In the genomic region with DNA sequence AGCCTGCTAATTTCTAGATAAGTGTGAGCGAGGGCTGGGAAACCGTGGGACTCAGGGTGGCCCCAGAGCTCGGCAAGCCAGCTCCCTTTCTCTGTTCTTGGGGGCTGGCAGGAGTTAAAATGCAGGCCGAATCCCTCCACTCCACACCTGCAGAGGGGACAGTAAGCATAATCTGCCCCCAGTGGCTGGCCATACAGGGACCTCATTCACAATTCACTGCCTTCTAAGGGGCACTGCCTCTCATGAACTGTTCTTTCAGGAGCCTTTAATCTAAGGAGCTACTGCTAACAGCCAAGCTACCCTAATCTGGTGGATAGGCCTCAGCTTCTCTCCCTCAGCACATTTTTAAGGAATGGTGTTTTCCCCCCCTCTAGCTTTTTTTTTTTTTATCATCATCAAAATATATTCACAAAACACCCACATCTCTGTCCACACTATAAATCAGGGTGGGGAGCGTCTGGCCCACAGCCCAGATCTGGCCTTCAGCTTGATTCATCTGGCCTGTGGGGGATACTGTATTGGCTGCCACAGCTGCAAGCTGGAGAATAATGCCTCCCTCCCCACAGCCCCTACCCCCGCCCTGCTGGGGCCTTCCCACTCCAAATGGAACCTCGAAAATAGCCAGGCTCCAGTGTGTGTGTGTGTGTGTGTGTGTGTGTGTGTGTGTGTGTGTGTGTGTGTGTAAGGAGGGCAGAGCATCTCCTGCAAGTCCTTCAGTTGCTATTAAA, we compare ENCODE assay signal across 9 mouse cellular contexts. TPM values are rescaled to one million over a fixed set of nuclear protein-coding genes. Genes with fewer than 3 reads are reported as not detected.
DNase-seq lines count a peak whose midpoint lies in the region; ATAC-seq and TF ChIP-seq lines count a peak whose summit lies in the region.
"Had no signal": no experiment of that assay in that cellular context is flagged by ENCODE, and none has a peak within 500 bp of the region (broad histone marks: within the 10 kb centered on the region; RNA-seq: fewer than 3 reads in every experiment).

No protein-coding gene starts in this region.

- no peaks in the 10 kb centered on the region for H3K9me3 ChIP-seq in liver, postnatal 0 days (ENCODE audit: low read length)
- no peaks in the 10 kb centered on the region for H3K9me3 ChIP-seq in heart, embryonic 14.5 days (ENCODE audit: control insufficient read depth, low read length)
- no peaks in the 10 kb centered on the region for H3K9me3 ChIP-seq in kidney, embryonic 15.5 days (replicated peaks)
- no peaks in the 10 kb centered on the region for H3K9me3 ChIP-seq in midbrain, embryonic 14.5 days (ENCODE audit: control insufficient read depth, low read length)

- no peaks in the 10 kb centered on the region for H3K27me3 ChIP-seq in liver, postnatal 0 days (ENCODE audit: insufficient read depth, low read length)
- no peaks in the 10 kb centered on the region for H3K27me3 ChIP-seq in heart, embryonic 14.5 days (ENCODE audit: control insufficient read depth, insufficient read depth, low read length)
- H3K27me3 ChIP-seq in kidney, embryonic 15.5 days: peaks cover 13% of the 10 kb centered on the region
- H3K27me3 ChIP-seq in midbrain, embryonic 14.5 days (ENCODE audit: control insufficient read depth, insufficient read depth, low read length): no peaks in the 10 kb centered on the region

- TF ChIP-seq POLR2A in embryonic fibroblast, embryonic 13.5 days (IDR thresholded peaks at IDR 0.05; ENCODE audit: low read depth, low read length): no peak

- TF ChIP-seq EP300 in liver, postnatal 0 days (IDR thresholded peaks at IDR 0.05; ENCODE audit: low read depth): no peak

- no peak overlapping the region for H3K4me2 ChIP-seq in liver, postnatal 0 days (ENCODE audit: low read depth, low read length)
- H3K4me2 ChIP-seq in heart, embryonic 14.5 days (ENCODE audit: low read length): no peak overlapping the region
- no peak overlapping the region for H3K4me2 ChIP-seq in kidney, embryonic 15.5 days
- H3K4me2 ChIP-seq in midbrain, embryonic 14.5 days (ENCODE audit: low read length): no peak overlapping the region

- H3K9ac ChIP-seq in liver, postnatal 0 days (replicated peaks): no peak overlapping the region
- no peak overlapping the region; the same call in 1 of the 2 replicates for H3K9ac ChIP-seq in heart, embryonic 14.5 days (ENCODE audit: low read length)
- H3K9ac ChIP-seq in kidney, embryonic 15.5 days: no peak overlapping the region
- H3K9ac ChIP-seq in midbrain, embryonic 14.5 days (replicated peaks; ENCODE audit: low read length): no peak overlapping the region

- H3K27ac ChIP-seq in liver, postnatal 0 days (ENCODE audit: low read depth): no peak overlapping the region
- H3K27ac ChIP-seq in embryonic fibroblast, embryonic 13.5 days (ENCODE audit: insufficient read depth, low read length): peak overlapping the region; percentile 85
- H3K27ac ChIP-seq in heart, embryonic 14.5 days (replicated peaks in 1 of 2; ENCODE audit: control insufficient read depth in 1 of 2, insufficient read depth in 1 of 2, low read depth in 2 of 2, low read length in 2 of 2): peak overlapping the region; percentile 55 to 85
- peak overlapping the region; percentile 87 for H3K27ac ChIP-seq in kidney, embryonic 15.5 days
- H3K27ac ChIP-seq in midbrain, embryonic 14.5 days (replicated peaks; ENCODE audit: low read depth, low read length): peak overlapping the region; percentile 67

- no peak for TF ChIP-seq CTCF in liver, postnatal 0 days (IDR thresholded peaks at IDR 0.05; ENCODE audit: low read depth)
- TF ChIP-seq CTCF in embryonic fibroblast, embryonic 13.5 days (IDR thresholded peaks at IDR 0.05; ENCODE audit: borderline replicate concordance, insufficient read depth, low read length): no peak

- DNase-seq in liver: peak; percentile 45
- no peak for DNase-seq in liver, postnatal 0 days
- DNase-seq in midbrain, embryonic 14.5 days: peak; percentile 60
- peak; percentile 77 to 79 for DNase-seq in urinary bladder, postnatal 4 days (ENCODE audit: low spot score in 2 of 2)
- no peak for DNase-seq in natural killer cell, adult 2 months (ENCODE audit: low spot score in 2 of 2)

- no peak for ATAC-seq in liver, postnatal 0 days
- ATAC-seq in heart, embryonic 14.5 days (ENCODE audit: insufficient number of reproducible peaks, insufficient read depth, low FRiP score, low read depth): peak; percentile 77; the same call in 1 of the 2 replicates
- ATAC-seq in kidney, embryonic 15.5 days (replicated peaks; ENCODE audit: low FRiP score): peak; percentile 89
- peak; percentile 60; the same call in 1 of the 2 replicates for ATAC-seq in midbrain, embryonic 14.5 days (ENCODE audit: low FRiP score, low TSS enrichment)

- H3K4me3 ChIP-seq in liver, postnatal 0 days (ENCODE audit: low read depth, low read length): no peak overlapping the region
- no peak overlapping the region for H3K4me3 ChIP-seq in embryonic fibroblast, embryonic 13.5 days (ENCODE audit: insufficient read depth, low read length)
- no peak overlapping the region for H3K4me3 ChIP-seq in heart, embryonic 14.5 days (ENCODE audit: control insufficient read depth in 1 of 2, insufficient read depth in 1 of 2, low read depth in 1 of 2, low read length in 2 of 2)
- H3K4me3 ChIP-seq in kidney, embryonic 15.5 days (replicated peaks): no peak overlapping the region
- no peak overlapping the region for H3K4me3 ChIP-seq in midbrain, embryonic 14.5 days (replicated peaks; ENCODE audit: low read depth, low read length)

- no peaks in the 10 kb centered on the region for H3K4me1 ChIP-seq in liver, postnatal 0 days (ENCODE audit: insufficient read depth)
- peaks cover 10% of the 10 kb centered on the region for H3K4me1 ChIP-seq in embryonic fibroblast, embryonic 13.5 days (ENCODE audit: control insufficient read depth, insufficient read depth, low read length)
- H3K4me1 ChIP-seq in heart, embryonic 14.5 days (ENCODE audit: control insufficient read depth in 2 of 2, insufficient read depth in 2 of 2, low read length in 2 of 2): peaks cover 23 to 34% of the 10 kb centered on the region in 2 experiments
- H3K4me1 ChIP-seq in kidney, embryonic 15.5 days: peaks cover 27% of the 10 kb centered on the region
- no peaks in the 10 kb centered on the region for H3K4me1 ChIP-seq in midbrain, embryonic 14.5 days (ENCODE audit: control insufficient read depth, insufficient read depth, low read length)

- no peaks in the 10 kb centered on the region for H3K36me3 ChIP-seq in liver, postnatal 0 days (replicated peaks; ENCODE audit: insufficient read depth, low read length)
- H3K36me3 ChIP-seq in heart, embryonic 14.5 days (ENCODE audit: control insufficient read depth, insufficient read depth, low read length): no peaks in the 10 kb centered on the region
- no peaks in the 10 kb centered on the region for H3K36me3 ChIP-seq in kidney, embryonic 15.5 days
- no peaks in the 10 kb centered on the region for H3K36me3 ChIP-seq in midbrain, embryonic 14.5 days (ENCODE audit: control insufficient read depth, insufficient read depth, low read length)

- WGBS in liver, postnatal 0 days (ENCODE audit: insufficient replicate concordance): 53% methylated on average over 7 of the region's 7 CpGs
- 41% methylated on average over 7 of the region's 7 CpGs for WGBS in heart, embryonic 14.5 days
- 47% methylated on average over 7 of the region's 7 CpGs for WGBS in kidney, embryonic 15.5 days
- WGBS in midbrain, embryonic 14.5 days: 40% methylated on average over 7 of the region's 7 CpGs

RNA-seq across cellular contexts. Expression of a gene that starts 28.0 kb away (rescaled TPM):
- polyA plus RNA-seq in liver, postnatal 0 days (2015; fragmentation: Nextera tagmentation; extraction: Ambion mirVana): 0.26 and 0.32 TPM in 2 replicates
- 0.44 TPM in 1 of 2 replicates, not detected in the other for polyA plus RNA-seq in embryonic fibroblast, embryonic 13.5 days (2011; ENCODE audit: insufficient read length, low read depth, missing spikeins)
- polyA plus RNA-seq in heart, embryonic 14.5 days (2014; fragmentation: Nextera tagmentation; extraction: Ambion mirVana): 8.1 and 8.4 TPM in 2 replicates
- polyA plus RNA-seq in kidney, embryonic 15.5 days (2015; fragmentation: Nextera tagmentation; extraction: Ambion mirVana): 5.6 and 6.0 TPM in 2 replicates
- polyA plus RNA-seq in midbrain, embryonic 14.5 days (2014; fragmentation: Nextera tagmentation; extraction: Ambion mirVana): 0.34 and 0.57 TPM in 2 replicates
- polyA plus RNA-seq: spleen, adult 2 months had no signal

RNA-seq across cellular contexts. Expression of a gene that starts 57.7 kb away (rescaled TPM):
- 2.3 and 2.4 TPM in 2 replicates for polyA plus RNA-seq in liver, postnatal 0 days (2015; fragmentation: Nextera tagmentation; extraction: Ambion mirVana)
- polyA plus RNA-seq in embryonic fibroblast, embryonic 13.5 days (2011; ENCODE audit: insufficient read length, low read depth, missing spikeins): 5.9 and 6.4 TPM in 2 replicates
- polyA plus RNA-seq in heart, embryonic 14.5 days (2014; fragmentation: Nextera tagmentation; extraction: Ambion mirVana): 28.3 TPM in 2 replicates
- polyA plus RNA-seq in kidney, embryonic 15.5 days (2015; fragmentation: Nextera tagmentation; extraction: Ambion mirVana): 10.0 and 10.9 TPM in 2 replicates
- polyA plus RNA-seq in midbrain, embryonic 14.5 days (2014; fragmentation: Nextera tagmentation; extraction: Ambion mirVana): 2.6 and 4.1 TPM in 2 replicates

Comparison
In these comparisons a context has a peak if more than half of its experiments do, and no peak if none do; other contexts are left out.
1. DNase-seq: peak in liver (single experiment), midbrain, embryonic 14.5 days (single experiment) and urinary bladder, postnatal 4 days (2 of 2); none in liver, postnatal 0 days (single experiment) and natural killer cell, adult 2 months (0 of 2).